Mouse (Mus musculus) kidney, adult 2 months (tissue): ENCODE data around the gene Cpeb4.

Experiments
- CTCF ChIP-seq: fragments of 200-500 bp; conservative IDR thresholded peaks from 2 replicates; pipeline ENCODE4 v1.5.1; 2011; ENCODE audit warnings: low read depth, mild to moderate bottlenecking, control low read depth, low read length, moderate library complexity, mixed read lengths; ENCODE audit not compliant: insufficient read depth, insufficient read length
- POLR2A ChIP-seq: fragments of 200-500 bp; IDR thresholded peaks from one replicate; pipeline ENCODE4 v1.6.1; 2011; ENCODE audit warnings: low read depth, low read length, control low read depth

- TF ChIP-seq CTCF (no peak), POLR2A (no peak)
Observed at GRCm38 (mm10) chr11:31847469-31847805, 24.6 kb upstream of the Cpeb4 start.
